Mouse (Mus musculus) megakaryocyte, embryonic 14.5 days (primary cell): ENCODE data around the gene Mcpt4. TPM values are rescaled to one million over a fixed set of nuclear protein-coding genes. Genes with fewer than 3 reads are reported as not detected.
"Not testable (repeated sequence)": the region's sequence is repeated elsewhere in the genome, so short reads cannot be mapped to it uniquely, and the experiment has no call there.

Experiments
- H3K27me3 ChIP-seq: replicated peaks from 2 replicates; pipeline ENCODE3; 2012; ENCODE audit warnings: inconsistent platforms
- H3K36me3 ChIP-seq: replicated peaks from 2 replicates; pipeline ENCODE3; 2012; ENCODE audit warnings: low read length, inconsistent platforms, mixed read lengths
- H3K4me1 ChIP-seq: 2 replicates; pipeline ENCODE4 v1.6.1; 2012; ENCODE audit warnings: inconsistent platforms
- H3K4me3 ChIP-seq: replicated peaks from 2 replicates; pipeline ENCODE3; 2012; ENCODE audit warnings: moderate library complexity, mild to moderate bottlenecking, inconsistent platforms
- H3K9me3 ChIP-seq: 2 replicates; pipeline ENCODE4 v1.6.1; 2012; ENCODE audit warnings: inconsistent platforms
- FLI1 ChIP-seq: IDR thresholded peaks from 2 replicates; pipeline ENCODE4 v1.6.1; 2012; ENCODE audit warnings: low read length, inconsistent platforms, mixed read lengths
- GATA1 ChIP-seq: IDR thresholded peaks from 3 replicates; pipeline ENCODE4 v1.6.1; 2012; ENCODE audit warnings: mixed read lengths, low read length, inconsistent platforms, borderline replicate concordance
- polyA plus RNA-seq: library from polyadenylated mRNA; stranded (reverse); fragments of >175 nt; gene quantifications from 2 replicates; pipeline ENCODE4 v1.2.3, GENCODE M21; 2012; ENCODE audit warnings: low replicate concordance; ENCODE audit not compliant: insufficient read depth

The Mcpt4 gene
- polyA plus RNA-seq, 1 experiment = not detected

- H3K4me3 ChIP-seq = no peak overlapping the region
- H3K36me3 ChIP-seq = no peaks in the 10 kb centered on the region
- TF ChIP-seq FLI1 = no peak
- TF ChIP-seq GATA1 = no peak
- H3K4me1 ChIP-seq = no peaks in the 10 kb centered on the region
- no peaks in the 10 kb centered on the region for H3K9me3 ChIP-seq
- no peaks in the 10 kb centered on the region for H3K27me3 ChIP-seq
Measured at GRCm38 (mm10) chr14:56082016-56082415, 19.9 kb upstream of the Mcpt4 start.

GRCm38 (mm10) chr14:56057722-56058121, 4.4 kb downstream of the Mcpt4 start:
- Histone ChIP-seq H3K4me3 (no peak overlapping the region), H3K9me3 (peaks cover 5% of the 10 kb centered on the region; the same call in 1 of the 2 replicates), H3K36me3 (no peaks in the 10 kb centered on the region), H3K27me3 (peaks cover 15% of the 10 kb centered on the region), H3K4me1 (peaks cover 6% of the 10 kb centered on the region)
- TF ChIP-seq FLI1 = no peak
- TF ChIP-seq GATA1 = no peak

GRCm38 (mm10) chr14:56055408-56055807, 6.7 kb downstream of the Mcpt4 start:
- H3K4me1 ChIP-seq = peaks cover 6% of the 10 kb centered on the region
- TF ChIP-seq FLI1 = no peak
- TF ChIP-seq GATA1 = no peak
- H3K27me3 ChIP-seq = peaks cover 18% of the 10 kb centered on the region
- H3K4me3 ChIP-seq = no peak overlapping the region
- no peaks in the 10 kb centered on the region for H3K36me3 ChIP-seq
- peaks cover 5% of the 10 kb centered on the region; the same call in 1 of the 2 replicates for H3K9me3 ChIP-seq

- not testable (repeated sequence) for H3K9me3 ChIP-seq, H3K36me3 ChIP-seq
- peaks cover 14% of the 10 kb centered on the region for H3K4me1 ChIP-seq
Measured at GRCm38 (mm10) chr14:56041792-56042191, 20.3 kb downstream of the Mcpt4 start, which contains the start of gene Mcpt2. Gene Mcpt2 (plus strand): TSS chr14:56042041.

GRCm38 (mm10) chr14:56034433-56034832, 27.7 kb downstream of the Mcpt4 start:
- H3K27me3 ChIP-seq = no peaks in the 10 kb centered on the region
- H3K4me3 ChIP-seq = no peak overlapping the region
- no peak for TF ChIP-seq GATA1
- no peak for TF ChIP-seq FLI1
- no peaks in the 10 kb centered on the region for H3K9me3 ChIP-seq
- no peaks in the 10 kb centered on the region for H3K36me3 ChIP-seq
- no peaks in the 10 kb centered on the region for H3K4me1 ChIP-seq

More at GRCm38 (mm10) chr14:56041792-56042191, 20.3 kb downstream of the Mcpt4 start, which contains the start of gene Mcpt2:
- H3K27me3 ChIP-seq, H3K4me3 ChIP-seq: not testable (repeated sequence)

- H3K4me1 ChIP-seq, H3K27me3 ChIP-seq, H3K4me3 ChIP-seq, H3K9me3 ChIP-seq, H3K36me3 ChIP-seq: not testable (repeated sequence)
Measured at GRCm38 (mm10) chr14:56030395-56030794, 31.7 kb downstream of the Mcpt4 start, which contains the start of gene Mcpt9. Gene Mcpt9 (minus strand): TSS chr14:56030495.

GRCm38 (mm10) chr14:56021305-56021704, 40.8 kb downstream of the Mcpt4 start:
- H3K36me3 ChIP-seq, H3K9me3 ChIP-seq, H3K27me3 ChIP-seq, H3K4me3 ChIP-seq, H3K4me1 ChIP-seq: not testable (repeated sequence)

- Histone ChIP-seq H3K9me3 (no peaks in the 10 kb centered on the region), H3K4me1 (peaks cover 5% of the 10 kb centered on the region), H3K27me3 (peaks cover 7% of the 10 kb centered on the region), H3K36me3 (no peaks in the 10 kb centered on the region), H3K4me3 (no peak overlapping the region)
- TF ChIP-seq GATA1 = no peak
- no peak for TF ChIP-seq FLI1
Measured at GRCm38 (mm10) chr14:56019446-56019845, 42.7 kb downstream of the Mcpt4 start.

GRCm38 (mm10) chr14:56017671-56018070, 44.4 kb downstream of the Mcpt4 start, which contains the start of gene Mcpt1:
Gene Mcpt1 (plus strand): TSS chr14:56017971.
- H3K4me1 ChIP-seq, H3K4me3 ChIP-seq, H3K27me3 ChIP-seq, H3K9me3 ChIP-seq, H3K36me3 ChIP-seq: not testable (repeated sequence)

GRCm38 (mm10) chr14:56013924-56014323, 48.2 kb downstream of the Mcpt4 start:
- Histone ChIP-seq H3K9me3 (no peaks in the 10 kb centered on the region), H3K27me3 (peaks cover 4% of the 10 kb centered on the region), H3K4me1 (peaks cover 5% of the 10 kb centered on the region), H3K36me3 (no peaks in the 10 kb centered on the region), H3K4me3 (no peak overlapping the region)
- no peak for TF ChIP-seq FLI1
- no peak for TF ChIP-seq GATA1

- no peaks in the 10 kb centered on the region for H3K9me3 ChIP-seq
- H3K4me3 ChIP-seq = no peak overlapping the region
- no peaks in the 10 kb centered on the region for H3K36me3 ChIP-seq
- H3K4me1 ChIP-seq = peaks cover 5% of the 10 kb centered on the region
- TF ChIP-seq FLI1 = no peak
- TF ChIP-seq GATA1 = no peak
- H3K27me3 ChIP-seq = peaks cover 2% of the 10 kb centered on the region
Measured at GRCm38 (mm10) chr14:56013147-56013546, 49.0 kb downstream of the Mcpt4 start.

Other genes with a start within 250 kb of the Mcpt4 start
- gene Nfatc4, start 239.2 kb downstream of the Mcpt4 start, polyA plus RNA-seq = 0.08 TPM in 1 of 2 replicates, not detected in the other
- 0.61 and 1.4 TPM in 2 replicates for gene Nynrin, start 208.3 kb downstream of the Mcpt4 start, polyA plus RNA-seq
- 1.2 TPM in 1 of 2 replicates, not detected in the other for gene Cbln3, start 177.9 kb downstream of the Mcpt4 start, polyA plus RNA-seq
- 7.3 and 10.5 TPM in 2 replicates for gene Khnyn, start 177.4 kb downstream of the Mcpt4 start, polyA plus RNA-seq
- gene Sdr39u1, start 162.0 kb downstream of the Mcpt4 start, polyA plus RNA-seq = 6.6 TPM in 1 of 2 replicates, not detected in the other
- 0.87 TPM in 1 of 2 replicates, not detected in the other for gene Cma1, start 117.6 kb downstream of the Mcpt4 start, polyA plus RNA-seq
- gene Cma2, start 111.3 kb downstream of the Mcpt4 start, polyA plus RNA-seq = not detected in 2 replicates
- gene Mcpt1, start 44.3 kb downstream of the Mcpt4 start, polyA plus RNA-seq = not detected in 2 replicates
- not detected in 2 replicates for gene Mcpt9, start 31.8 kb downstream of the Mcpt4 start, polyA plus RNA-seq
- not detected in 2 replicates for gene Mcpt2, start 20.3 kb downstream of the Mcpt4 start, polyA plus RNA-seq
- 2.0 TPM in 1 of 2 replicates, not detected in the other for gene Mcpt8, start 23.0 kb upstream of the Mcpt4 start, polyA plus RNA-seq
- gene Ctsg, start 40.3 kb upstream of the Mcpt4 start, polyA plus RNA-seq = 41.8 TPM in 1 of 2 replicates, not detected in the other
- gene Gzme, start 58.3 kb upstream of the Mcpt4 start, polyA plus RNA-seq = not detected in 2 replicates
- not detected in 2 replicates for gene Gzmd, start 70.3 kb upstream of the Mcpt4 start, polyA plus RNA-seq
- not detected in 2 replicates for gene Gzmg, start 97.3 kb upstream of the Mcpt4 start, polyA plus RNA-seq
- gene Gzmn, start 112.3 kb upstream of the Mcpt4 start, polyA plus RNA-seq = not detected in 2 replicates
- gene Gzmf, start 149.1 kb upstream of the Mcpt4 start, polyA plus RNA-seq = not detected in 2 replicates
- 0.38 TPM in 1 of 2 replicates, not detected in the other for gene Gzmc, start 172.3 kb upstream of the Mcpt4 start, polyA plus RNA-seq
- 0.65 TPM in 1 of 2 replicates, not detected in the other for gene Gzmb, start 199.9 kb upstream of the Mcpt4 start, polyA plus RNA-seq